ENCODE assay signal across 10 mouse cellular contexts in the genomic region with DNA sequence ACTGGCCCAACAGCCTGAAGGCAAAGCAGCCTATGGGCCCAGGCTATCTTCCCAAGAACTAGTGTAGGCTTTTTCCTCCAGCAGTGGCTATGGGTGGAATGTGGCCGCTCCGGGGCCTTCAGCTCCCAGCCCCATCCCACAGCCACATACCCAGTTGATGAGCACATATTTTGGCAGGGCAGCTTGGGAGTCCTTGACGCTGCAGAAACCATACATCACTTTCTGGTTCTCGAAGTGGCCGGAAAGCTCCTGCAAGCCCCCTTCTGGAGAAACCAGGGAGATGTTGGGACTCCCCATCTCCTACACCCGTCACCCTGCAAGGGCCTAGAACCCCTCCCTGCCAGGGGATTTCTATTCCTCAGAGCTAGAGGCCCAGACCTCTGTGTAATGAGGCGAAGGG. TPM values are rescaled to one million over a fixed set of nuclear protein-coding genes. Genes with fewer than 3 reads are reported as not detected.
A peak's percentile ranks its signal among the peaks of the same experiment; 100 is the strongest.
DNase-seq lines count a peak whose midpoint lies in the region; ATAC-seq and TF ChIP-seq lines count a peak whose summit lies in the region.
"Had no signal": no experiment of that assay in that cellular context is flagged by ENCODE, and none has a peak within 500 bp of the region (broad histone marks: within the 10 kb centered on the region; RNA-seq: fewer than 3 reads in every experiment).

No protein-coding gene starts in this region.

- H3K36me3 ChIP-seq in kidney, embryonic 15.5 days: peaks cover 53% of the 10 kb centered on the region
- H3K36me3 ChIP-seq in kidney, adult 2 months (ENCODE audit: control insufficient read depth, insufficient read depth, low read length): no peaks in the 10 kb centered on the region
- peaks cover 12% of the 10 kb centered on the region; the same call in 1 of the 2 replicates for H3K36me3 ChIP-seq in intestine, embryonic 15.5 days
- H3K36me3 ChIP-seq: G1E had no signal

- H3K27me3 ChIP-seq in kidney, embryonic 15.5 days: no peaks in the 10 kb centered on the region
- H3K27me3 ChIP-seq in kidney, adult 2 months (replicated peaks; ENCODE audit: control insufficient read depth, insufficient read depth, low read length): no peaks in the 10 kb centered on the region
- H3K27me3 ChIP-seq in intestine, embryonic 15.5 days (replicated peaks): no peaks in the 10 kb centered on the region

- no peak for DNase-seq in kidney, adult 2 months
- peak; percentile 89 for DNase-seq in 3T3-L1 (ENCODE audit: low read depth, low spot score)
- no peak for DNase-seq in brain, embryonic 14.5 days (ENCODE audit: low read depth)
- no peak for DNase-seq in embryo, embryonic 9.5 days (ENCODE audit: extremely low spot score)
- no peak for DNase-seq in spleen, postnatal 14 days (ENCODE audit: low spot score in 2 of 2)
- DNase-seq: cerebellum, adult 9-10 months had no signal

- no peak overlapping the region for H3K9ac ChIP-seq in kidney, embryonic 15.5 days
- H3K9ac ChIP-seq in intestine, embryonic 15.5 days: peak overlapping the region; percentile 8; the same call in 1 of the 2 replicates

- H3K27ac ChIP-seq in kidney, embryonic 15.5 days: peak overlapping the region; percentile 57
- H3K27ac ChIP-seq in kidney, adult 2 months (ENCODE audit: insufficient read depth, low read depth, low read length): no peak overlapping the region
- H3K27ac ChIP-seq in intestine, embryonic 15.5 days: peak overlapping the region; percentile 60

- 69% methylated on average over 7 of the region's 7 CpGs for WGBS in kidney, embryonic 15.5 days
- 71% methylated on average over 7 of the region's 7 CpGs for WGBS in kidney, adult 2 months
- 61% methylated on average over 7 of the region's 7 CpGs for WGBS in intestine, embryonic 15.5 days

- no peak for ATAC-seq in kidney, embryonic 15.5 days (replicated peaks; ENCODE audit: low FRiP score)
- ATAC-seq in intestine, embryonic 15.5 days: peak; percentile 27; the same call in 1 of the 2 replicates
- ATAC-seq in megakaryocyte progenitor cell, adult 5-6 weeks (replicated peaks; ENCODE audit: poor library complexity): no peak

- H3K4me1 ChIP-seq in kidney, embryonic 15.5 days: peaks cover 53% of the 10 kb centered on the region
- H3K4me1 ChIP-seq in kidney, adult 2 months (ENCODE audit: control insufficient read depth, insufficient read depth, low read length): no peaks in the 10 kb centered on the region
- peaks cover 51% of the 10 kb centered on the region for H3K4me1 ChIP-seq in intestine, embryonic 15.5 days (replicated peaks)

- no peak overlapping the region for H3K4me3 ChIP-seq in kidney, embryonic 15.5 days (replicated peaks)
- H3K4me3 ChIP-seq in kidney, adult 2 months (ENCODE audit: insufficient read depth, low read depth, low read length): no peak overlapping the region
- H3K4me3 ChIP-seq in intestine, embryonic 15.5 days (replicated peaks): no peak overlapping the region

- TF ChIP-seq POLR2A in kidney, adult 2 months (IDR thresholded peaks at IDR 0.05; ENCODE audit: low read depth, low read length): no peak
- no peak for TF ChIP-seq POLR2A in brain, embryonic 14.5 days (IDR thresholded peaks at IDR 0.05; ENCODE audit: borderline replicate concordance, extremely low read depth, insufficient read depth, insufficient read length, poor library complexity, severe bottlenecking)

- no peak overlapping the region for H3K4me2 ChIP-seq in kidney, embryonic 15.5 days
- H3K4me2 ChIP-seq in intestine, embryonic 15.5 days (replicated peaks): peak overlapping the region; percentile 34

- TF ChIP-seq CTCF in kidney, adult 2 months (conservative IDR thresholded peaks at IDR 0.05; ENCODE audit: insufficient read depth, insufficient read length, low read depth, low read length): no peak
- peak; percentile 0; the same call in 1 of the 2 replicates for TF ChIP-seq CTCF in brain, embryonic 14.5 days (IDR thresholded peaks at IDR 0.05; ENCODE audit: borderline replicate concordance, extremely low read depth, insufficient read depth, insufficient read length)

- H3K9me3 ChIP-seq in kidney, embryonic 15.5 days (replicated peaks): no peaks in the 10 kb centered on the region
- H3K9me3 ChIP-seq in intestine, embryonic 15.5 days: no peaks in the 10 kb centered on the region
- H3K9me3 ChIP-seq: G1E had no signal

RNA-seq across cellular contexts. Expression of a gene that starts 5.4 kb away (rescaled TPM):
- polyA plus RNA-seq in kidney, embryonic 15.5 days (2015; fragmentation: Nextera tagmentation; extraction: Ambion mirVana): 168 and 193 TPM in 2 replicates
- 16.9 and 21.0 TPM in 2 replicates for polyA plus RNA-seq in kidney, adult 2 months (2012; rRNA removed)
- polyA plus RNA-seq in brain, embryonic 14.5 days (2012; rRNA removed): 809 and 867 TPM in 2 replicates
- polyA plus RNA-seq in intestine, embryonic 15.5 days (2015; fragmentation: Nextera tagmentation; extraction: Ambion mirVana): 103 and 109 TPM in 2 replicates
- total RNA-seq in megakaryocyte progenitor cell, adult 5-6 weeks (2015): 0.72 and 0.76 TPM in 2 replicates
- total RNA-seq in megakaryocyte progenitor cell, adult 5-6 weeks (2017): 2.3 and 2.7 TPM in 2 replicates

RNA-seq across cellular contexts. Expression of a gene that starts 18.5 kb away (rescaled TPM):
- polyA plus RNA-seq in kidney, embryonic 15.5 days (2015; fragmentation: Nextera tagmentation; extraction: Ambion mirVana): 0.70 and 0.75 TPM in 2 replicates
- 0.64 and 0.81 TPM in 2 replicates for polyA plus RNA-seq in kidney, adult 2 months (2012; rRNA removed)
- 75.5 and 77.4 TPM in 2 replicates for polyA plus RNA-seq in brain, embryonic 14.5 days (2012; rRNA removed)
- 0.24 and 0.28 TPM in 2 replicates for polyA plus RNA-seq in intestine, embryonic 15.5 days (2015; fragmentation: Nextera tagmentation; extraction: Ambion mirVana)
- 0.72 and 1.7 TPM in 2 replicates for total RNA-seq in megakaryocyte progenitor cell, adult 5-6 weeks (2015)
- 1.5 TPM in 2 replicates for total RNA-seq in megakaryocyte progenitor cell, adult 5-6 weeks (2017)

RNA-seq across cellular contexts. Expression of a gene that starts 30.9 kb away (rescaled TPM):
- 141 and 169 TPM in 2 replicates for polyA plus RNA-seq in kidney, embryonic 15.5 days (2015; fragmentation: Nextera tagmentation; extraction: Ambion mirVana)
- polyA plus RNA-seq in kidney, adult 2 months (2012; rRNA removed): 22.8 and 23.5 TPM in 2 replicates
- 118 and 126 TPM in 2 replicates for polyA plus RNA-seq in brain, embryonic 14.5 days (2012; rRNA removed)
- 187 and 195 TPM in 2 replicates for polyA plus RNA-seq in intestine, embryonic 15.5 days (2015; fragmentation: Nextera tagmentation; extraction: Ambion mirVana)
- 12.7 and 13.0 TPM in 2 replicates for total RNA-seq in megakaryocyte progenitor cell, adult 5-6 weeks (2015)
- 5.3 and 5.9 TPM in 2 replicates for total RNA-seq in megakaryocyte progenitor cell, adult 5-6 weeks (2017)

RNA-seq across cellular contexts. Expression of a gene that starts 37.7 kb away (rescaled TPM):
- polyA plus RNA-seq in kidney, embryonic 15.5 days (2015; fragmentation: Nextera tagmentation; extraction: Ambion mirVana): 41.6 and 45.9 TPM in 2 replicates
- 23.4 and 27.4 TPM in 2 replicates for polyA plus RNA-seq in kidney, adult 2 months (2012; rRNA removed)
- polyA plus RNA-seq in brain, embryonic 14.5 days (2012; rRNA removed): 79.6 and 92.1 TPM in 2 replicates
- polyA plus RNA-seq in intestine, embryonic 15.5 days (2015; fragmentation: Nextera tagmentation; extraction: Ambion mirVana): 38.3 and 38.7 TPM in 2 replicates
- 51.7 and 52.6 TPM in 2 replicates for total RNA-seq in megakaryocyte progenitor cell, adult 5-6 weeks (2015)
- 81.7 and 88.6 TPM in 2 replicates for total RNA-seq in megakaryocyte progenitor cell, adult 5-6 weeks (2017)

RNA-seq across cellular contexts. Expression of a gene that starts 46.6 kb away (rescaled TPM):
- polyA plus RNA-seq in kidney, embryonic 15.5 days (2015; fragmentation: Nextera tagmentation; extraction: Ambion mirVana): 2.9 and 3.0 TPM in 2 replicates
- 4.7 and 7.7 TPM in 2 replicates for polyA plus RNA-seq in kidney, adult 2 months (2012; rRNA removed)
- 15.9 and 20.0 TPM in 2 replicates for polyA plus RNA-seq in brain, embryonic 14.5 days (2012; rRNA removed)
- polyA plus RNA-seq in intestine, embryonic 15.5 days (2015; fragmentation: Nextera tagmentation; extraction: Ambion mirVana): 3.1 and 3.6 TPM in 2 replicates
- 18.1 and 34.6 TPM in 2 replicates for total RNA-seq in megakaryocyte progenitor cell, adult 5-6 weeks (2015)
- total RNA-seq in megakaryocyte progenitor cell, adult 5-6 weeks (2017): 22.9 and 31.2 TPM in 2 replicates

Comparison
In these comparisons a context has a peak if more than half of its experiments do, and no peak if none do; other contexts are left out.
1. RNA of a gene that starts 18.5 kb away (polyA plus RNA-seq): 75.5 to 77.4 TPM in brain, embryonic 14.5 days; 0.70 to 0.75 TPM in kidney, embryonic 15.5 days, 0.64 to 0.81 TPM in kidney, adult 2 months and 0.24 to 0.28 TPM in intestine, embryonic 15.5 days; every median in the first group is over 10 times any median in the second.